Mouse (Mus musculus) right cerebral cortex, postnatal 4 days (tissue): ENCODE data around the gene Ctnnbl1.
A peak's percentile ranks its signal among the peaks of the same experiment; 100 is the strongest.

Source experiments
- DNase-seq: peaks from one replicate; pipeline ENCODE4 v3.0.0-alpha.2; 2022

Ctnnbl1 gene

DNA sequence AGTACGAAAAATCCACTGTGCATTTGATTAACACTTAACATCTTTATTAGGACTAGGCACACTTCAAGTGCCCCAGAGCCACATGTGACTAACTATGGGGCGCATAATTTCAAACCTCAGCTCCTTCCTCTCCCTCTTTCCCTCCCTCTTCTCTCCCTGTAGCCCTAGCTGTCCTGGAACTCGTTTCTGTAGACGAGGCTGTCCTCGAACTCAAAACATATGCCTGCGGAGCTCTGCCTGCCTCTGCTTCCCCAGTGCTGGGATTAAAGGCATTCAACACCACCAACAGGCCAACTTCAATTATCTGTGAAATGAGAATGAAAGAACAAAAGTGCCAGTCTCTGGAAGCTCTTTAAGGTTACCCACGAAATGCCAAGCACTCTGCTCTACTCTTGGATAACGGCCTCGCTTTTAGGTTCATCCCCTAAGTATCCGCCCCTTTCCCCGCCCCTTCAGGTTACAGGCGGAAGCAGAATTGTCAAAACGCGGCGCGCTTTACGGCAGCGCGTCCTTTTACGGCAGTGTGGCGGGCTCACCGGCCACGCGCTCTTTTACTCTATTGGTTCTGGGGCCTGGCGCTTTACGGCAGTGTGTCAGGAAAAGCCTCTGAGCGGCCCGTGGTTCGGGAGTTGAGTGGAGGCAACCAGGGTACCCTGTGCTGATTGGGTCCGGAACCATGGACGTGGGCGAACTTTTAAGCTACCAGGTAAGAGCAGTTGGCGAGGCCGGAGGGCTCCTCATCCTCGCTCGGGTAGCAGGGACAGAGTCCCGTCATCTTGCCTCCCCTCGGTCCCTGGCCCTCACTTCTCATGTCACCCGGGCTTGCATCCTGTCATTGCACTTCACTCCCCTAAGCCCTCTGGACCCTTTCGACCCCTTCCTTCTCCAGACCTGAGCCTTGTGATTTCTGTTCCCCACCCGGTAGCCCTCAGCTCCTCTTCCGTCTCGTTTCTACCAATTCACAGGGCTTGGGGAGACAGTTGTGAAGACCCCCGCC lies at the start of gene Ctnnbl1:
TSS of gene Ctnnbl1 (plus strand) at position 548 of the 997 bp plus-strand sequence.
- DNase-seq = peak; percentile 100

DNA sequence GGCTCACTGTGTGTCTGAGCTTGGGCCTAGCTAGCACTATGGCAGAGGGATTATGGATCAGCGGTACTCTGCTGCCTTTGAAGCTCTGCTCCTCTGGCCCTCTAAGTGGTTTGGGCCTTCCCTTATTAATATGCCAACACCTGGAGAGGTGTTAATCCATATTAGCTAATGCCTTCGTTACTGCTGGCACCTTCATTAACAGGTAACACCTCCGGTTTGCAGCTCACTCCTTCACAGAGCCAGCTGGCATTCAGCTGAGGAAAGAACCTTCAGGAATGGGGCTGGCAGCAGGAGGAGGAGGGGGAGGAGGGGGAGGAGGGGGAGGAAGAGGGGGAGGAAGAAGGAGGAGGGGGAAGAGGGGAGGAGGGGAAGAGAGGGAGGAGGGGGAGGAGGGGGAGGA lies 49.7 kb upstream of the Ctnnbl1 start:
- DNase-seq = no peak

DNA sequence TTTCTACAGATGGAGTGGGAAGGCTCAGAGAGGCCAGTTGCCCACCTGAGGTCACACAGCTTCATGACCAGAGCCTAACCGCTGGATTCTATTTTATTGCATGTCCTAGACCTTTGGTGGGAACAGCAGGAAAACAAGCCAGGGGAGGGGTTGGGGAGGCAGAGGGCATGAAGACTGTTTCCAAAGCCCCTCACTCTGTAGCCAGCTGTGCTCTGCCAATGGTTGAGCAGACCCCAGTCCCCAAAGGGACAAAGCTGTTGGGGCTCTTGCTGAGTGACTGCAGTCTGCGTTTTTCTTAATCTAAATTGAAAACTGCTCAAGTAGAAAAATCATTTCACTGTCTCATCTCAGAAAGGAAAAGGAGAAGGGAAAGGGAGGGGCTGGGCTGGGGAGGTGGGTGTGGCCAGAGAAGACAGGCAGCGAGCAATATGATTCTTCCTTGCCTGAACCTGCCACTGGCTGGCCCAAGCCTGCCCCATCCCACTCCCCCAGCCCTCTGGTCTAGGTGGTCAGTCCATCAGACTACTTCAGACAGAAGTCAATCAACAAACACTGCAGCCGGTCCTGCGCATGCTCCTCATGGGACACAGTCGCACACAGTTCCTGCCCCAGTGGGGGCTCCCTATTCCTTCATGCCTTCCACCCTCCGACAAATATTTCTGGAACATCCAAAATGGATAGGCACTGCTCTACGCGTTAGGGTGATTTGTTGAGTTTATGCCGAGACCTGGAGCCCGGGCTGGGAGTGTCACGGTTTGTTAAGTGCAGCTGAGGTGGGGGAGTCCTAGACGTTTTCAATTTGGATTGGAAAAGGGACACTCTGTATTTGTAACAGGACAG lies 45.7 kb upstream of the Ctnnbl1 start:
- DNase-seq = no peak

DNA sequence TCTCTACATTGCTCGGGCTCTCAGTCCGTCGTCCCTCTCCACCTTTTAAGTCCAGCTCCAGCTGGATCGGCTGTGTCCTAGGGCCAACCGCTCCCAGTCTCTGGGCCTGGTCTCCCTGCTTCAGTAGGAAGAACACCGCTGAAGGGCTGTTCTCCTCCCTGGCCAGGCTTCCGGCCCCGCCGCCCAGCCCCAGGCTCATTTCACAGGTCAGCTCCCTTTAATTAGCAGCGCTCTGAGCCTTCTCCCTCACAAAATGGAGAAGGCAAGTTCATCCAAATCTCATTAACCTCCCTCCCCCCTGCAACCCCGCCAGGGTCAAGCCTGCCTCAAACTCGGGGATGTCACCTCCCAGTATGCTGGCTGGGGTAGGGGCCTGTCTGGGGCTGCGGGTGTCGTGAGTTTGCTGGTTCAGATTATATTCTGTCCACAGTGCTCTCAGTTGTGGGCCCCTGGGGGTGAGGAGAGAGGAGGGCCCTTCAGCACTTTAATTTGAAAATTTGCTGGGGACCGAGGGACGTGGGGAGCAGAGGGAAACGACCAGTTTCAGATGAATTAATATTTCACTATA lies 44.8 kb upstream of the Ctnnbl1 start:
- no peak for DNase-seq

DNA sequence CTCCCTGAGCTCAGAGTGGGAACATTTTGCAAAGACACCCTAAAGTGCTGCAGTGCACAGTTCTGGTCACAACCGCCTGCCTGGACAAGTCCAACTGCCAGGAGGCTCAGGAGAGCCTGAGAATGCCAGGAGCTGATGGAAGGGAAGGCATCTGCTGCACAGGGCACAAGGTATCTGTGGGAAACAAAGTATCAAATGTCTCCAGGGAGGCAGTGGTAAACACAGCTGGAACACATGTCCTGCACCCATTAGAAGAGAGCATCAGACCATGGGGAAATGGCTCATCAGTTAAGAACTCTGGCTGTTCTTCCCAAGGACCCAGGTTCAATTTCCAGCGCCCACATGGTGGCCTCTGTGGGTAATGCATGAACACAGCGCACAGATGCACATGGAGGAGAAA lies 43.6 kb upstream of the Ctnnbl1 start:
- no peak for DNase-seq

DNA sequence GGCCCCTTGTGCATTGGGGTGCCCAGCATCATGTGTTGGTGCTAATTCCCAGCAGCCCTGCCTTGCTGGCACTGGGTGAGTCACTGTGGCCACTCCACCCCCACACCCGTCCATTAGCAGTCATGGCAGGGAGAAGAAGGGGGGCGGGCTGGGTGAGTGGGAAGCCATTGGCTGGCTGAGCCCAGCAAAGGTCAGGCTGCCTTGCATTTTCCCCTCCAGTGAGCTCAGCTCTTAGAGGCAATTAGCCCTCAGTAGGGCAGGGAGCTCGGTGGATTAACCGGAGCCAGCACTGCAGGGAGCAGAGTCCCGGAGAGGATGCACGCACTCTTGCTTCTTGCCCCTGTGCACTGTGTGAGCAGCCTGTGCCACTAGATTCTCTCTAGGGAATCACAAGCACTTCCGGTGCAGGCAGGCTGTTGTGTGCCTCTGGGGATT lies 40.9 kb upstream of the Ctnnbl1 start:
- no peak for DNase-seq

DNA sequence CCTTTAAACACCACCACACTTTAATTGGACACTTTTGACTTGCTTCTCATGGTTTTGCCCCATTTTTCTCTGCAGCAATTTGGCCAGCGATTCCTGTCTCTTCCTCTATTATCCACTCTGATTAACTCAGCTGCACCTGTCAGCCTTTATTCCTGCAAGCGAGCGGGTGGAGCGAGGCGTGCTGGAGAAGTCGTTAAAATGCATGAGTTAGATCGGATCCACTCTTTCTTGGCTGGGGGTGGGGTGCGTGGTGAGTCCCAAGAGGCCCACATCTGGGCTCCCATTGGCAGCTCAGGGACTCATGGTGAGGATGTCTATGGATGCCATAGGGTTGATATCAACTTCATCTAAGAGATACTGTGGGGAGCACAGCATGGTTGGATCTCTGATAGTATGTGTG lies 34.0 kb upstream of the Ctnnbl1 start:
- no peak for DNase-seq

DNA sequence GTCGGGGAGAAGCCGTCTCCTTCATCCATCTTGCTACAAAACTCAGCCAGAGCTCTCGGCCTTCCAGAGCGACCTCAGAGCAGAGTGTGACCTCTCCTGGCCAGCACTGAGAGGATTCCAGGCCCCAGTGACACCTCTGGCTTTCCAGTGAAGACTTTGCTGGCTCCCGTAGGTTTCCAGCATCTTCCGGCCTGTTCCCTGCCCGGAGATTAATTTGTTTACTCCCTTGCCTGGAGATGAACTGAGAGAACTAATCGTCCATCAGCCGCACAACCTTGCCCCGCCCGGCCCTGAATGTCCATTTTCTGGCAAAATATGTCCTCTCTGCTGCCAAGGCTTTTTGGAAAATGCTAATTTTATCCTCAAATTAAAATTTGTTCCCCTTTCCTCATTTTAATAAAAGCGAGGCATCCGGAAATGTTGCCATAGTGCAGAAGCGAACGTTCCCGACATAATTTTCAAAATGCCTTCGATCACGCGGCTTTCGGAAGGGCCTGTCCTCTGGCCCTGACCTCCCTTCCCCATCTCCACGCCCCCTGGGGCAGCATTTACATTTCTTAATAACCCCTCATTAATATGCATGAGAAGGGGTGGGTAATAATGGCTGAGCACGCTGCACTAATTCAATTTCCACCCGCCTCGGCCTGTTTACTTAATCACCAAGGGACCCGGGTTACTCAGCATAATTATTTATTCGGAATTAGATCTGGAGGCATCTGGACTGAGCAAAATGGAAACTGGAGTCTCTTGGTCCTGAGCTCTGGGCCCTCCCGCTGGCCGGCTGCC lies 32.0 kb upstream of the Ctnnbl1 start:
- DNase-seq = no peak

DNA sequence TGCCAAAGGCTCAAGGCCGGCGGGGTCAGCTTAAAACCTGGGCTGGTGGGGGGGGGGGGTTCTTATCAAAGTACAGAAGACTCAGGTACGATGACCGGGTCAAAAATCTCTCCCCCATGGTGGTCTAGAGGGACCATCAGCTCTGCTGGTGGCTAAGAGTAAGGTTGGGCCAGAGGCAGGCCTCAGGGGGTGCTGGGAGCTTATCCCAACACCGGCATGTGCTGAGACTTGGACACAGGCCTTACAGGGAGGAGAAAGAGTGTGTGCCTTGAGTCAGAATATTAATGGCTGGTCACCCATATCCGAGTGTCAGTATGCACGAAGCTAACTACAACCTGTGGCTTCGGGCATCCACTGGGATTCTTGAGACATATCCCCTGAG lies 31.4 kb upstream of the Ctnnbl1 start:
- no peak for DNase-seq

DNA sequence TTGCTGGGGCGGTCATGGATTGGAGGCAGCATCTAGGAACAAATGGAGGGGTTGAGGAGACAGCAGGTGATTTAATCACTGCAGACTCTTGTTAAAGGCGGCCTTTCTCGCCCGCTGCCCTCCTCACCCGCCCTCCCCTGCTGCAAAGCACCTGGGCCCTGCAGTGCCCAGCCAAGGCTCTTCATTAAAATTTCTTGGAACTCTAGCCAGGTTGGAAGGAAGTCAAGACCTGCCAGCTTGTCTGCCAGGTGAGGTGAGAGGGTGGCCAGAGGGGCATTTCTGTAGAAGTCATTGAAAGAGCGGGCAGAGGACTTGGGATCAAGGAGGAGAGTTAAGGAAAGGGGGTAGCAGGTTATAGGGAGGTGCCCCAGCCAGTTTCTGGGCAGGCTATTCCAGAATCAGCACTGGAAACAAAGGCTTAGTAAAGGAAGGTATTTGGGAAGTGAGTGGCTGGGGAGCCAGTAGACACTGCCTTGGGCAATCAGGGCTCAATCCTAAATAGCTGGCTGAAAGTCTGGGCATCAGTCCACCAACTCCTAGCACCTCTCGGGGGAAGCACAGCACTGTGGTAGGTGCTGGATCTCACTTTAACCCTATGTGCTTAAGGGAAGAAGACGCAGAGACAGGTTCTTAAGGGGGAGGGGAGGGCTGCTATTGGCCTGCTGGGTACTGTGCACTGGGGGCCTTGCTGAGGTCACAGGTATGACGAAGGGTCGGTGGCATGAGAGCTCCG lies 29.8 kb upstream of the Ctnnbl1 start:
- DNase-seq = no peak

DNA sequence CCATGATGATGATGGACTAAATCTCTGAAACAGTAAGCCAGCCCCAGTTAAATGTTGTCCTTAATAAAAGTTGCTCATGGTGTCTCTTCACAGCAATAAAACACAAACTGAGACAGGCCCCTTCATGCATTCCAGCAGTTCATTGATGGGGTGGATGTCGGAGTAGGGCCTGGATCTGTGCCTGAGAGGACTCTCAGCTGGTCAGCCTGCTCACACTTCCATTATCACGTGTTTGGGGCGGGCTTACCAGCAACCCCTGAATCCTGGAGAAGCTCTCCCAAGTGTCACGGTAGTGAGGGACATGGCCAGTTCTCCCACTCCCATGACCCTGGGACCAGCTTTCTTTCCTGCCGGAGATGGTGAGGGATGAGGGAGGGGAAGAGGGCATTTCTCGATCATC lies 24.5 kb upstream of the Ctnnbl1 start:
- no peak for DNase-seq

DNA sequence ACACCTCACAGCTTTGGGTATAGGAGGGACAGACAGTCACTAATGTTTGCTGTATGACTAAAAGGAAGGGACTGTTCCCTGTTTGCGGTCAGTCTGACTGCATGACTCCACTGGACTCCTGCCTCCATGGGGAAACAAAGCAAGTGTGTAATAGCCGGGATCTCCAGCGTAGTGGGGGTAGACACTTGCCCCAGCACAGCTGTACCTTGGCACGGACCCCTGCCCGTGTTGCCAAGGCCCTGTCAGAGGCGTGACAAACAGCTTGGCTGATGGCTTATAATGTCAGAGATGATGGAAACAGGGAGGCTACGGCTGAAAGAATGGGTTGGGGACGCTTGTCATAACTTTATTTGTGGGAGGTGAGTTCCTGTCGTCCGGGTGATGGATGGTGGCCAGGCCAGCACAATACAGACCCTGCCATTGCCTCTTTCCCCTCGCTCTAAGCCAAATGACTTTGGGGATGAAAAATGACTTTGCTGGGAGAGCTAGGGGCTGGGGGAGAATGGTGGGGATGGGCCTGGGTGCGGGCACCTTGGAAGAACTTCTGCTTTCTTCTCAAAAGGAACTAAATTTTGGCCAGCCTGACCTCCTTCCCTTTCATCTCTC lies 21.5 kb upstream of the Ctnnbl1 start:
- no peak for DNase-seq

DNA sequence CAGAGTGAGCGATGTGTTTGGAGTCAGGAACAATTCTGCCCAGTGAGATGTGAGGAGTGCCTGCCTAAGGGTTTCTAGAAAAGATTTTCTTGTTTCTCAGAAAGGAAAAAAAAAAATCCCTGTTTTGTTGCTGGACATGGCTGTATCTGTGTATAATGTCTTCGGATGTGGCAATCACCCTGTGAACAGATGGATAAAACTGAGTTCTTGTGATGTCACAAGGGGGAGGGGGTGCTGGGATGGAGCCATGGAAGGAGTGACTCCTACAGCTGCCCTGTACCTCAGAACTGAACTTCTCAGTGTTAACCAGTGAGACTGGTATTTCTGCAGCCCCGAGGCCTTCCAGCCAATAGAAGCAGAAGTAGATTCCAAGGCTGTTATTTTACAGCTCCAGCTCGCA lies 18.8 kb upstream of the Ctnnbl1 start:
- no peak for DNase-seq

DNA sequence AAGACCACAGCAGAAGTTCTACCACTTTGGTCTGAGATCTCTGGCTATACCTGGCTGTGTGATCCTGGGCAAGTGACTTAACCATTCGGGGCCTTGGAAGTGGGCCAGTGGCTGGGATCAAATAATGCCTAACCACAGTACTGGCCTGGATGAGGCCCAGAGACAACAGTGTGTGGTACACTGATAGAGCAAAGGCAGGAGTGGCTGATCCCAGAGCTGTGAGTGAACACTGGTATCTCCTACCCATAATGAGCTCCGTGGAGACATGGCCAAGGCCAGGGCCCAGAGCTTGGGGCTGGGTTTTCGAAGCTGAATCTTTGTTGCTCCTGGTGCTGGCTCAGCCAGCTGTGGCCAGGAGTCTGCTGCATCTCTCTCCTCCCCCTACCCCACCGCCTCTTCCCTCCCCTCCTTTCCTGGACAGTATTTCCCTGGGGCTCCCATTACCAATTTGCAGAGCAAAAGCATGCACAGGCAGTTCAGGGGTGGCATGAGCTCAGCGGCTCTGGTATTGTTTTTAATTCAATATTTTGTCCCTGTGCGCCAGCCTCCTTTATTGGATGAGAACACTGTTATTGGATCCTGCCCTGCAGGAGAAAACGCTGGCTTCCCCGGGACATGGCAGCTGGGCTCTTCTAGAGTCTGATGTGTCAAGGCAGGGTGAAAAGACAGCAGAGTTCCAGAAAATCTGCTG lies 13.2 kb upstream of the Ctnnbl1 start:
- DNase-seq = no peak

DNA sequence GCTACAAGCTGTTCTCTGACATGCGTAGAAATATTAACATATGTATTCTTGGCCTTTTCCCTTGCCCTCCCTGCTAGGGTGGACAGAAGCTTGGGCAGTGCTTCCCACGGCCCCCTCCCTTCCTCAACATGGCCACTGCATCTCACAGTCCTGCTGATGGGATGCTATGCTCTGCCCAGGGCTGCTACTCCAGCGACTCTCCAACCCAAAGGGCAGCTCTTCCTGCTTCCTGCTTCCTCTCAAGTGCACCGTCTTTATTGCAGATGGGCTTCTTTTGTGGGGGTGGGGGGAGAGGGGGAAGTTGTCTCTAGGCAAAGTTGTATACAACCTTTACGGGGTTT lies 12.7 kb upstream of the Ctnnbl1 start:
- no peak for DNase-seq

DNA sequence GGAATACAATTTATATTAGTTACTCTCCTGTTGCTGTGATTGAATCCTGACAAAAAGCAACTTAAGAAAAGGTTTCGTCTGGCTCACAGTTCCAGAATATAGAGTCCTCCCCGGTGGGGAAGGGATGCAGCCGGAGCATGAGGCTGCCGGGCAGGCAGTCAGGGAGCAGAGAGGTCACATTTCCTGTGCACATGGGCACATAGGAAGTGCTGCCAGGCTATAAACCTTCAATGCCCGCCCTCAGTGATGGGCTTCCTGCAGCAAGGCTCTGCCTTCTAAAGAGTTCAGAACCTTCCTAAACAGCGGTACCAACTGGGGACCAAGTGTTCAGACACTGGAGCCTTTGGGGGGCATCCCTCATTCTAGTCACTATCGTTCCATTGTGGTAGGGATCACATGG lies 7.4 kb downstream of the Ctnnbl1 start:
- DNase-seq = no peak

DNA sequence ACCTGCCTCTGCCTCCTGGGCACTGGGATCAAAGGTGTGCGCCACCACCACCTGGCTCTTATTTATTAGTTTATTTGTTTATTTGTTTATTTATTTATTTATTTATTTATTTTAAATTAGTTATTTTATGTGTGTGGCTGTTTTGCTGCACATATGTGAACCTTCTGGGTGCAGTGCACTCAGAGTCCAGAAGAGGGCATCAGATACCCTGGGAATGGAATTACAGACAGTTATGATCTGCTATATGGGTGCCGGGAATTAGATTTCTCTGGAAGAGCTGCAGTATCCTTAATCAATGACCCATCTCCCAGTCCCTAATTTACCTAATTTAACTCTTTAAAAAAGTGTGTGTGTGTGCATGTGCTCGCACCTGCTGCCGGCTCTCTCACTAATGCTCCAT lies 8.5 kb downstream of the Ctnnbl1 start:
- no peak for DNase-seq

DNA sequence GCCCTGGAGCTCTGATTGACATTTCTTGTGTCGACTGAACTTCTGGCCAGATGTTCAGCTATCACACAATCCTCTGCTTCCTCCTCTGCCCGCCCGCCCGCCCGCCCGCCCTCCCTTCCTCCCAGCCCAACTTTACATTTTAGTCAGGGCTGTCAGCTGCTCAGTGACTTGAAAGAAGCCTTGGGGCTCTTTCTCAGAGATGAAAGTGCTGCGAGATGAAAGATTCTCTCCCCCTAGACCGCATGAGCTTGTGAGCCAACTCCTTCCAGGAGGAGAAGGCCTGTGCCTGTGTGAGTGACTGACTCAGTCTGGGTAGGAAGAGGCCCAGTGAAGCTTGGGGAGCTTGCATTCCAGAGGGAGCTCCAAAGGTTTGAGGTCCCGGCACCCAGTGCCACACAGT lies 9.4 kb downstream of the Ctnnbl1 start:
- no peak for DNase-seq

DNA sequence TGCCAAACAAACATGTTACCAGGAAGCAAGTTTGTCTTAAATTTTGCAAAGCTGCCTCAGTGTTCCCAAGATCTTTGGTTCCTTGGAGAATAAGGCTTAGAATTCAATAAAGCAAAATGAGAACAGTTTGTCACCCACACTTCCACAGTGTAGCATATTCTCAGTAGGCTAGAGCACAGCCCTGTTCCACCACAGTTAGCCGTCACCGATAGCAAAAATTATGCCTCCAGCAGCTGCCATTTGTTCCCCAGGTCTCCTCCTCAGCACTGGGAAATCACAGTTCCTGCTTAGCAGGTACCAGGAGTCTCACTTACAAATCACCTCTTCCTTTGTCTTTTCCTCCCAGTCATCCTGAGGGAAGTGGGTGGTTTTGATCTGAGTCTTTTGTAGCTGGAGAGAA lies 10.8 kb downstream of the Ctnnbl1 start:
- no peak for DNase-seq

DNA sequence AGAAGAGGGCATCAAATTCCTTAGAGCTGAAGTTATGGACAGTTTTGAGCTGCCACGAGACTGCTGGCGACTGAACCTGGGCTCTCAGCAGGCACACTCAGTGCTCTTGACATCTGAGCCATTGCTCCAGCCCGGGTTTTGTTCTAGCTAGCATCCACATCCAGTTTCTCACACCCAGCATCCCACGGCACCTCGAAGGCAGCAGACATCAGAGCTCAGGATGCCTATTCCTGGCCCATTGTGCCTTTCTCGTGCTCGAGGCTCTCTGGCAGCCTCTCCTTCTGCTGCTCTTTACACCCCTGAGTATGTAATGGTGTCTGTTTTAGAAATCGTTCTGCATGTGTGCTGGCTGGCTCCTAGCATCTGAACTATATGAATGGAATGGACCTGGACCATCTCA lies 13.3 kb downstream of the Ctnnbl1 start:
- DNase-seq = no peak
